Mouse (Mus musculus): Measurements from ENCODE around the gene Psenen. TPM values are rescaled to one million over a fixed set of nuclear protein-coding genes. Genes with fewer than 3 reads are reported as not detected.

Psenen gene
- polyA plus RNA-seq, 1 experiment from 2014 or later: 113 TPM

- Histone ChIP-seq H3K9ac (ENCODE audit: low read depth, low read length) (peak overlapping the region; percentile 85), H3K4me2 (ENCODE audit: low read depth, low read length) (peak overlapping the region; percentile 65), H3K27ac (replicated peaks; ENCODE audit: low read depth, low read length) (peak overlapping the region; percentile 69), H3K4me1 (ENCODE audit: control insufficient read depth, insufficient read depth, low read length) (peaks cover 13% of the 10 kb centered on the region), H3K9me3 (ENCODE audit: control insufficient read depth, low read length) (no peaks in the 10 kb centered on the region), H3K27me3 (replicated peaks; ENCODE audit: control insufficient read depth, insufficient read depth, low read length) (no peaks in the 10 kb centered on the region), H3K4me3 (ENCODE audit: low read depth, low read length) (peak overlapping the region; percentile 88), H3K36me3 (ENCODE audit: control insufficient read depth, insufficient read depth, low read length) (peaks cover 32% of the 10 kb centered on the region)
- peak; percentile 34 for DNase-seq (ENCODE audit: low spot score)
- no peak for ATAC-seq (ENCODE audit: low read depth)
- WGBS: 1% methylated on average over 27 of the region's 27 CpGs
These were observed 806 bp downstream of the Psenen start for GRCm38 (mm10) chr7:30562526-30563116.

- WGBS: 75% methylated on average over 2 of the region's 2 CpGs
- no peaks in the 10 kb centered on the region for H3K27me3 ChIP-seq (replicated peaks; ENCODE audit: control insufficient read depth, insufficient read depth, low read length)
- no peak overlapping the region for H3K9ac ChIP-seq (ENCODE audit: low read depth, low read length)
- 0 out of 2 replicates have a peak overlapping the region, but pooled peaks have one; percentile 63 for H3K27ac ChIP-seq (replicated peaks; ENCODE audit: low read depth, low read length)
- no peaks in the 10 kb centered on the region for H3K9me3 ChIP-seq (ENCODE audit: control insufficient read depth, low read length)
- H3K36me3 ChIP-seq (ENCODE audit: control insufficient read depth, insufficient read depth, low read length): peaks cover 36% of the 10 kb centered on the region
- H3K4me2 ChIP-seq (ENCODE audit: low read depth, low read length): peak overlapping the region; percentile 83
- H3K4me1 ChIP-seq (ENCODE audit: control insufficient read depth, insufficient read depth, low read length): peaks cover 13% of the 10 kb centered on the region
- 0 out of 2 replicates have a peak overlapping the region, but pooled peaks have one; percentile 75 for H3K4me3 ChIP-seq (ENCODE audit: low read depth, low read length)
- ATAC-seq (ENCODE audit: low read depth) (no peak), DNase-seq (ENCODE audit: low spot score) (no peak)
These were observed 3.1 kb downstream of the Psenen start for GRCm38 (mm10) chr7:30560296-30560695.

- Histone ChIP-seq H3K27ac (replicated peaks; ENCODE audit: low read depth, low read length) (0 out of 2 replicates have a peak within 1 kb of the TSS, but pooled peaks have one; percentile 63), H3K4me3 (ENCODE audit: low read depth, low read length) (peak within 1 kb of the TSS; percentile 75), H3K36me3 (ENCODE audit: control insufficient read depth, insufficient read depth, low read length) (peaks cover 36% of the 10 kb centered on the region), H3K4me1 (ENCODE audit: control insufficient read depth, insufficient read depth, low read length) (peaks cover 13% of the 10 kb centered on the region), H3K9me3 (ENCODE audit: control insufficient read depth, low read length) (no peaks in the 10 kb centered on the region), H3K27me3 (replicated peaks; ENCODE audit: control insufficient read depth, insufficient read depth, low read length) (no peaks in the 10 kb centered on the region), H3K4me2 (ENCODE audit: low read depth, low read length) (peak within 1 kb of the TSS; percentile 83), H3K9ac (ENCODE audit: low read depth, low read length) (peak within 1 kb of the TSS; percentile 71)
- ATAC-seq (ENCODE audit: low read depth): peak; percentile 89
- DNase-seq (ENCODE audit: low spot score): peak; percentile 99
- 0% methylated on average over 20 of the region's 20 CpGs for WGBS
These were observed 3.9 kb downstream of the Psenen start, which contains the start of gene Lin37 for GRCm38 (mm10) chr7:30559443-30559954. TSS of gene Lin37 (minus strand) at chr7:30559838.

GRCm38 (mm10) chr7:30558656-30559442, 4.6 kb downstream of the Psenen start:
- Histone ChIP-seq H3K27me3 (replicated peaks; ENCODE audit: control insufficient read depth, insufficient read depth, low read length) (no peaks in the 10 kb centered on the region), H3K9ac (ENCODE audit: low read depth, low read length) (peak overlapping the region; percentile 71), H3K27ac (replicated peaks; ENCODE audit: low read depth, low read length) (no peak overlapping the region), H3K9me3 (ENCODE audit: control insufficient read depth, low read length) (no peaks in the 10 kb centered on the region), H3K4me2 (ENCODE audit: low read depth, low read length) (peak overlapping the region; percentile 83), H3K4me1 (ENCODE audit: control insufficient read depth, insufficient read depth, low read length) (peaks cover 13% of the 10 kb centered on the region), H3K4me3 (ENCODE audit: low read depth, low read length) (peak overlapping the region; percentile 75), H3K36me3 (ENCODE audit: control insufficient read depth, insufficient read depth, low read length) (peaks cover 37% of the 10 kb centered on the region)
- 14% methylated on average over 12 of the region's 12 CpGs for WGBS
- ATAC-seq (ENCODE audit: low read depth): no peak
- DNase-seq (ENCODE audit: low spot score): no peak

- H3K27me3 ChIP-seq (replicated peaks; ENCODE audit: control insufficient read depth, insufficient read depth, low read length): no peaks in the 10 kb centered on the region
- H3K4me2 ChIP-seq (ENCODE audit: low read depth, low read length): peak overlapping the region; percentile 83
- no peaks in the 10 kb centered on the region for H3K9me3 ChIP-seq (ENCODE audit: control insufficient read depth, low read length)
- WGBS: 92% methylated on average over 13 of the region's 13 CpGs
- H3K4me3 ChIP-seq (ENCODE audit: low read depth, low read length): peak overlapping the region; percentile 75; the same call in 1 of the 2 replicates
- no peak for ATAC-seq (ENCODE audit: low read depth)
- H3K4me1 ChIP-seq (ENCODE audit: control insufficient read depth, insufficient read depth, low read length): peaks cover 21% of the 10 kb centered on the region
- peaks cover 37% of the 10 kb centered on the region for H3K36me3 ChIP-seq (ENCODE audit: control insufficient read depth, insufficient read depth, low read length)
- peak overlapping the region; percentile 71; the same call in 1 of the 2 replicates for H3K9ac ChIP-seq (ENCODE audit: low read depth, low read length)
- H3K27ac ChIP-seq (replicated peaks; ENCODE audit: low read depth, low read length): no peak overlapping the region
- DNase-seq (ENCODE audit: low spot score): no peak
These were observed 5.4 kb downstream of the Psenen start for GRCm38 (mm10) chr7:30557901-30558514.

- Histone ChIP-seq H3K4me1 (ENCODE audit: control insufficient read depth, insufficient read depth, low read length) (peaks cover 24% of the 10 kb centered on the region), H3K36me3 (ENCODE audit: control insufficient read depth, insufficient read depth, low read length) (peaks cover 37% of the 10 kb centered on the region), H3K9me3 (ENCODE audit: control insufficient read depth, low read length) (no peaks in the 10 kb centered on the region), H3K27ac (replicated peaks; ENCODE audit: low read depth, low read length) (no peak overlapping the region), H3K4me3 (ENCODE audit: low read depth, low read length) (no peak overlapping the region), H3K4me2 (ENCODE audit: low read depth, low read length) (no peak overlapping the region), H3K27me3 (replicated peaks; ENCODE audit: control insufficient read depth, insufficient read depth, low read length) (no peaks in the 10 kb centered on the region), H3K9ac (ENCODE audit: low read depth, low read length) (no peak overlapping the region)
- DNase-seq (ENCODE audit: low spot score): no peak
- ATAC-seq (ENCODE audit: low read depth): no peak
- 94% methylated on average over 18 of the region's 18 CpGs for WGBS
These were observed 6.4 kb downstream of the Psenen start for GRCm38 (mm10) chr7:30556894-30557536.

GRCm38 (mm10) chr7:30553810-30554584, 9.4 kb downstream of the Psenen start:
- ATAC-seq (ENCODE audit: low read depth): no peak
- 87% methylated on average over 22 of the region's 22 CpGs for WGBS
- H3K36me3 ChIP-seq (ENCODE audit: control insufficient read depth, insufficient read depth, low read length): peaks cover 41% of the 10 kb centered on the region

More at GRCm38 (mm10) chr7:30553810-30554584, 9.4 kb downstream of the Psenen start:
- Histone ChIP-seq H3K4me2 (ENCODE audit: low read depth, low read length) (peak overlapping the region; percentile 95), H3K27me3 (replicated peaks; ENCODE audit: control insufficient read depth, insufficient read depth, low read length) (no peaks in the 10 kb centered on the region), H3K4me1 (ENCODE audit: control insufficient read depth, insufficient read depth, low read length) (peaks cover 21% of the 10 kb centered on the region), H3K9ac (ENCODE audit: low read depth, low read length) (peak overlapping the region; percentile 76), H3K27ac (replicated peaks; ENCODE audit: low read depth, low read length) (peak overlapping the region; percentile 98; the same call in 1 of the 2 replicates), H3K9me3 (ENCODE audit: control insufficient read depth, low read length) (no peaks in the 10 kb centered on the region), H3K4me3 (ENCODE audit: low read depth, low read length) (peak overlapping the region; percentile 65)
- DNase-seq (ENCODE audit: low spot score): no peak

All from embryonic facial prominence, embryonic 14.5 days (tissue).